Mouse (Mus musculus): Measurements from ENCODE around the gene Src.
A peak's percentile ranks its signal among the peaks of the same experiment; 100 is the strongest.

Gene Src

DNA sequence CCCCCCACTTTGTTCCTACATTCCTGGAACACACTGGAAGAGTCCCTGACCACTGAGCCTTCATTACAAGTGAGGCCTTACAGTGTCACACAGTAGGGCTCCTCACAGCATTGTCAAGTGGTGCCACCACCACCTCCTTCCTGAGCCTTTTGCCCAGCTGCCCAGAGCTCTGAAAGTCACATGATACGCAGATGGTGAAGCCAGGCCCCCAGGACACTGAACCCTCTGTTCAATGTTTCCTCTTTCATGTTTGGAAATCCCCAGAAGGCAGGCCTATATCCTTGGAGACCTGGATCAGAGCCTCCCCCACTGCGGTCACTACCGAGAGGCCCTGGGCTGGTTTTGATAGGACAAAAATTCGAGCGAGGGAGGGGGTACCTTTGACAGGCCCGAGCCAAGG lies 1.0 kb upstream of the Src start:
- no peak for DNase-seq

DNA sequence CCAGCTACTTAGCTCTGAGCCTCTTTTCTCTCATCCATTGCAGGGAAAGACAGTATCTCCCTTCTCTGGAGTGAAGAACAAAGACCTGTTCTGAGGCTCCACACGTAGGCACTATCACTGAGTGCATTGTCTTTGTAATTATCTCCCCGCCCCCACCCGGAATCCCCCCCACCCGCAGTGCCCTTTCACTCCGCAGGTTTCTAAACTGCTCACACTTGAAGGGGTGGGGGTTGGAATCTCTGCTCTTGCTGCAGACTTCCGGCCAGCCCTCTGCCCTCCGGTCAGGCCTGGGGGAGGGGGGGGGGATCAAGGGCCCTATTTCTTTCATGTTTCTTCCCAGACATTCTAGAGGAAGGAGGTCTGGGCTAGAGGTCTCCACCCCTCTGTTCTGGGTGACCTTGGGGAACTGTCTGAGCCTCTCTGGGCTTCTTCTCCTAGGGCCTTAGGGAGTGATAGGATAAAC lies 396 bp downstream of the Src start:
- DNase-seq: no peak

DNA sequence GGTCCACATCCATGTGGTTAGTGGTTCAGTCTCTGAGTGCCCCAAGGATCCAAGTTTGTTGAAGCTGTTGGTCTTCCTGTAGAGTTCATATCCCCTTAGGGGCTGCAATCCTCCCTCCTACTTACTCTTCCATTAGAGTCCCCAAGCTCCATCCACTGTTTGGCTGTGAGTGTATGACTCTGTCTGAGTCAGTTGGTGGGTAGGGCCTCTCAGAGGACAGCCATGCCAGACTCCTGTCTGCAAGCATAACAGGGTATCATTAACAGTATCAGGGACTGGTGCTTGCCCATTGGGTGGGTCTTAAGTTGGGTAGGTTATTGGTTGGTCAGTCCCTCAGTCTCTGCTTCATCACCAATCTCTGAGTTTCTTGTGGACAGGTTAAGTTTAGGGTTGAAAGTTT lies 1.3 kb downstream of the Src start:
- no peak for DNase-seq

DNA sequence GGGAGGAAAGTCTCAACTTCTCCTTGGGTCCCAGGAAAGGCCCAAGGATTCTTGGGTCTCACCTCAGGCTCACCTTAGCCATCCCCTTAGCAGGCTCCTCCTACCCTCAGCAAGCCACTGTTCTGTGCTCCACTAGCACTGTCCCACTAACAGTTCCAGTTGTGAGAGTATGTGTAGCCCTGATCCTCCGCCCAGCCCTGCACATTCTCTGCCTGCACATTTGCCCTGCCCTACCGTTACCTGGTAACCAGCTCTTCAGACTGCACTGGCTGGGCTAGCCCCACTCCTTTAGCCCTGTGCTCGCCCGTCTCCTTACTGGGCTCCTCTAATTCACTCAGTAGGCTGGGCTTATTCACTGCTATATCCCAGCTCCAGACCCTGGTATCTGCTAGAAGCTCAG lies 2.2 kb downstream of the Src start:
- DNase-seq: no peak

DNA sequence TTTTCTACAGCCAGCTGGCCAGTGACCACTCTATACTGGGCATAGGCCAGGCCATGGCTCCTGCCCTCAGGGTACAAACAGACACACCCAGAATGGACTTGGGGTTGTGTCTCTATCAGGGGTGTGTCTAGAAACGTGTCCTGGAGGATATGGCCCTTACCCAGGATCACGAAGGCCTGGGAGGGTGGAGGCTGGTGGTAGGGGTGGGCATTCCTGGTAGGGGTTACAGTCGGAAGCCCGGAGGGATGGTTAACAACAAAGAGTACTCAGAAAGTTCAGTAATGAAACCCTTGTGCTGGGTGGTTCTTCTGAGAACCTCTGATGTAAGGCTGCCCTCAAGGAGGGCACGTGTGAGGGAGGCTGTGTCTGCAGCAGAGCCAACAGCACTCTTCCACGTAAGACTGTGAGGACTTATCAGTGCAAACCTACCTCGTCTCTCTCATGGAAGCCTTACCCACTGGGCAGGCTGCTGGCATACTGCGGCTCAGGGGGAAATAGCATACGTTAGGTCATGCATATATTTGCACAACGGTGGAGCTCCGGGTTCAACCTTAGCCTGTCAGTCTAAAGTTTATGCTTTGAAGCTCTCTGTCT lies 3.9 kb downstream of the Src start:
- no peak for DNase-seq

DNA sequence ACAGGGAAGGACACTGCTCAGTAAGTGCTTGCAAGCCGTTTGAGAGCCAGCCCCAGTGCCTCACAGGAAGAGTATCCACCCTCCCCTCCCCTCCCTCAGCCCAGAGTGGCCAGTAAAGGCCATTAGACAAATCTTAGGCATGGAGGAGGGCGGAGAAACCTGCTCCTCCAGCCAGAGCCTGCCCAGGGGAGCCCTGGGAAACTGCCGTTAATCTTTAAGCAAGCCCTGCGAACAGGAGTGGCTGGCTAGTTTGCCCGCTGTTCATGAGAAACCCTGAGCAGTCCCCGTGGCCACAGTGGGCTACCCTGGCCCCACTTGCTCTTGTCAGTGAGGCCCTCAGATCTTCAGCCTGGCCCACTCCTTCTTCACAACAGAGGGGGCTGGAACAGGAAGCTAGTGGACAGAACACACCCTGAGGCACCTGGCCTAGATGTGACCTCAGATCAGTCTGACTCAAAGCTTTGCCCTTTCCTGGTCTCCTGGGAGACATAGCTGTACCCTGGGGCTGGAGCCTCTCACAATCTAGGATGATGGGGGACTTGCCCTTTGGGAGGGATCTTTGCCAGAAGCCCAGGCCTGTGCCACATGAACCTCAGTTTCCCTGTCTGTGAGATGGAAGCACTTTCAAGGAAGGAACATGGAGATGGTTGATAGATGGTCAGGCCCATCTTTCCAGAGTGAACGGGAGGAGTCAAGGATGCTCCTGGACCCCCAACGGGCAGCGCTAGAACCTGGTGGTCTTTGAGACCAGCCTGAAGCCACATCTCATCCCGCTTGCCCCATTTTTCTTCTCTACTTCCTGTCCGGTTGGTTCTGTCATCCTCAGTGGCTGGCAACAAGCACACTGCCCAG lies 4.8 kb downstream of the Src start:
- peak; percentile 60 for DNase-seq

DNA sequence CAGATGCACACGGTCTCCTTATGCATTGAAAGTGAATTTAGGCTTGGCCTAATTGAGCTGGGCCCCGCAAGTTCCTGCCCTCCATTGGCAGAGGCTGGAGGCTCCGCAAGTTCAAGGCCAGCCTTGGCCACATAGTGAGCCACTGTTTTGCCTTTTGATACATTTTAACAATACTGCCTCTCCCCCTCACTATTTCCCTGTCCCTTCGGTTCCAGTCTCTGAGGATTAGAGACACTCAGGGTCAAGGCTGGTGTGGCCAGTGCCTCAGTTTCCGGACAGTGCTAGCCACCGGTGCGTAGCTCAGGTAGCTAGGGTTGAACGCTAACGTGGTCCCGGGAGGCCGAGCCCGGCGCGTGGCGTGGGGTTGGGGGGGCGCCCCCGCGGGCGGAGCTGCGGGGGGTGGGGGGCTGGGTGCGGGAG lies 5.5 kb downstream of the Src start:
- DNase-seq: no peak

DNA sequence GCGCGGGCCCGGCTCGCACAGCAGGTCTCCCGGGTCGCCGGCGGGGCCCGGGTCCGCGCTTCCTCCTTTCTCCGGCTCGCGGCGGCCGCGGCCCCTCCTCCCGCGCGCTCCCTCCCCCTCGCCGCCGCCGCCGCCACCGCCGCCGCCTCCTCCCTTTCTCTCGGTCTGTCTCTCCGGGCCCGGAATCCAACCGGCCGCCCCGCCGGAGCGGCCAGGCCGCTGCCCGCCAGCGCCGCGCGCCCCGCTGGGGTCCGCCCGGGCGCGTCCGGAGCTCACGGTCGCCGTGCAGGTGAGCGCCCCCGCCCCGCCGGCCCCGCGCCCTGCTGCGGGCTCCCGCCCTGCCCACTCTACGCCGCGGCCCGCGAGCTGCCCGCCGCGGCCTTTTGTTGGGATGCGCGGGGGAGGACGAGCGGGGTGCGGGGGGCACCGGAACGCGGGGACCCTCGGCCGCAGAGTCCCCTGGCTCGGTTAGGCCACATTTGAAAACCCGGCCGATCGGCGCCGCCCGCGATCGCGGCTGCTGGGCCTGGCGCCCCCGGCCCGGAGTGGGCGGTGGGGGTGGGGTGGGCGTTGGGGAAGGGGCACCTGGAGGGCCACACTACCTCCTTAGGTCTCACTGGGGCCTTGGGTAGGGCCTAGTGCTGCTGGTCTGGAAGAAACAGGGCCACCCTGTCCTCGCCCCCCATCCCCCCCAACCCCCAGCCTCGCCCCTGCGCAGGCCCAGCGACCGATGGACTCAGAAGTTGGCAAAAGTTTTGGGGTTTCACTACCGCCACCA lies 6.1 kb downstream of the Src start:
- DNase-seq: peak; percentile 62

DNA sequence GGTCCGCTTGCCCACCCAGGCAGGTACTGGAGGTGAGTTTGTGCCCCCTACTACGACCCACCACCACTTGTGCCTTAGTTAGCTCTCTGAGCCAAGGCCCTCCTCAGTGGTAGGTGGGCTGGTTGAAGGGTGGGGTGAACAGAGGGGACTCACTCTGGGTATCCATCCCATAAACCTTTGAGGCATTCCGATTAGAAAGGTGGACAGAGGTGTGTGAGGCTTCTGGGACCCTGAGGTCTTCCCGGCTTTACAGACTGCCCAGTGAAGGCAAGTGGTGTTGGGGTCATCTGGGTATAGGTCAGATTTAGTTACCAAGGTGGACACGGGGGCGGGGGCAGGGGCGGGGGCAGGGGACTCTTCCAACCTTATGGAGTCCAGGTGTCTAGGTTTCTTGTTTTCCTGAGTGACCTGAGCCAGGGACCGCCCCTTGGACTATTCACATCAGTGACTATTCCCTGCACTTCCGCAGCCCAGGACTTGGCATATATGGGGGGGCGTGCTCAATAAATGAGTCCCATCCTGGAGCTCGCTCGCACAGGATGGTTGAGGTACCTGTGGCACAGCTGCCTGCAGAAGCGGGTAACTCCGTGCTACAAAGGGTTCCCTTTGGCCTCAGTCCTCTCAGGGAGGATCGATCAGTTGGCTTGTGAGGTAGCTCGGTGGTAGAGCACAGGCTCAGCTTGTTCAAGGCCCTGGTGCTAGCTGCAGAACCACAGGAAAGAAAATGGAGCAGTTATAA lies 6.8 kb downstream of the Src start:
- no peak for DNase-seq

DNA sequence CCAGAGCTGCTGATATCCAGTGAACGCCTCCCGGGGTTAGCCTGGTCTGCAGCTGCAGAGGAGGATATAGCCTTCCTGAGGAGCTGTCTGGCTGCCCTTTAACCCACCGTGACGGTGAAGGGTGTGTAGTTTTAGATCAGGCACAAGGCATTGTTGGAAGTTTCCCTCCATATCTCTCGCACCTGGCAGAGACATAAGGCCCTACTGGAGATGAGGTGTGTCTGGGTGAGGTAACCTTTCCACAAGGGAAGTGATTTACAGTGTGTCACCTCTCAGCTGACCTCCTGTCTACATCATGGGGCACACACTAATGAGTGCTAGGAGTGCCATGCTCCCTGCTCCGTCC lies 7.4 kb downstream of the Src start:
- DNase-seq: no peak

DNA sequence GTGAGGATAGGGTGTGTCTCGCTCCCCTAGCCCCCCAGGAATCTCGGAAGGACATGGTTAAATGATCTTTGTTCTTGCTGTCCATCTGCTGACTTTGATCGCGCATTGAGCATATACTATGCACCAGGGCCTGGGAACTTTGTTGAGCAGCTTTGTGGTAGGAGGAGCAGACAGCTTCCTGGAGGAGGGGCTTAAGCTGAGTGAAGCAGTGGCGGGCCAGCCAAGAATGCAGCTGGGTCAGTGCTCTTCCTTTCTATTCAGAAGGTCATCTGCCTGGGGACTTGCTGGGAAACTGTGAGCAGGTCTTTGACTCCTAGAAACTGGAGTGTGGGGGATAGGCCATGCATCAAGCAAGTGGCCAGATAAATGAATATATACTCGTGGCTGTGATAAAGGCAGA lies 7.9 kb downstream of the Src start:
- DNase-seq: no peak

DNA sequence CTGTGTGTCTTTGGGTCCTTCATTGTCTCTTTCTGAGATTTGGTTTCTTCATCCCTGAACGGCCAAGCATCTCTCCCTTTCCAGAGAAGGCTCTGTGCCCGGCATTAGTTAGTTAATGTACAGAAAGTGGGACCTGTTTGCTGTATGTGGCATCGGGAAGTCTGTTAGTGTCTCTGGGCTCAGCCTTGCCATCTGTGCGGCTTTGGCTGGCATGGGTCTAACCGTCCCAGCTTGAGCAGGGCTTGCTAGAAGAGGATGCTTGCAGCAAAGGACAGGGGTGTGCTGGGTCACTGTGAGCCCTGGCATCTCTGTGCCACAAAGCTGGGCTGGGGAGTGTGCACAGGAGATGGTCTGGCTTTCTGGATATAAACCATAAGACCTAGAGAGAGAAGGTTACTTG lies 8.9 kb downstream of the Src start:
- DNase-seq: no peak

DNA sequence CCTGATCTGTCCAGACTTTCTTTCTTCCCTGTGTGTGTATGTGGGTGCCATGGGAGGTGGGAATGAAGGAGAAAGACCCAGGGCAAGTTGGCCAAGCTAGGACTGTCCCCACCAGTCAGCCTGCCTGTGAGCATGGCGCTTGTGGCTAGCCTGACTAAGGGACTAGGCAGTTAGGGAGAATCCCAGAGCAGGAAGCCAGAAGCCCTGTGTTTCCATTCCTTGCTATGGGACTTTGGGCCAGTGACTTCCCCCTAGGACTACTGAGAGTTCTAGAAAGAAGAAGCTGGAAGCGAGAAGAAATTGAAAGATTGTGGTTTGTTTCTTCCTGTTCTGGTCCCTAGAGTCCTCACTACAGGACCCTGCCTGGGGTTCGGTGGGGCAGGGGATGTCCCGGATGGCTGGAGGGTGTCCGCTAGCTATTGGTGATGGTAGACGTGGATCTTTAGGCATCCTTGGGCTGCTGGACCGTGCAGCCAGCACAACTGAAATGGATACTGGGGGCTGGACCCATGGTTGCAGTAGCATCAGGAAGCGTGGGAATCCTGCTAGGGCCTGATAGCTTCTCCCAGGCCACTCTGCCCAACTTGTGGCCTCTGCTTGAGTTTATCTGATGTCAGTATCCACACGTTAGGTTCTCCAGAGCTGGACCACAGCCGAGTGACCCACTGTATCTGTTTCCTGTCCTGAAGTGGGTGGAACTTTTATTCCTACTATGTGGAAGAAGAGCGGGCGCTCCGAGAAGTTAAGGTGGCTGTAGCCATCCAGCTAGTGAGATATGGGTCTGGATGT lies 10.3 kb downstream of the Src start:
- DNase-seq: no peak

DNA sequence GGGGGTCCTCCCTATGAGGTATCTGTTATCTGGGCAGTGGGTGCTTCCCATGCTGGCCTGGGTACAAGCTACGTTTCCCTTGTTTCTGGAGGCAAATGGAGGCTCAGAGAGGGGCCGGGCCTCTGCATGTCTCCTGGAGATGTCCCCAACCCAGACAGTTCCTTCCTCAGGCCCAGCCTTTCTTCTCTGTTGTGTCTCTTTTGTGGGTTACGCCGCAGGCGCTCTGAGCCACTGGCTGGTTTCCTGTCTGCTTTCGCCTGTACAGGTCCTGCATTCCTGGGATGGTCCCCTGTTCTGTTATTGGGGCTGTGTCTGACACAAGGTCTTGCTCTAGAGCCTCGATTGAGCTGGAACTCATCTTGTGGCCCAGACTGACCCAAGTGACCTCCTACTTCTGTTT lies 11.5 kb downstream of the Src start:
- DNase-seq: no peak

DNA sequence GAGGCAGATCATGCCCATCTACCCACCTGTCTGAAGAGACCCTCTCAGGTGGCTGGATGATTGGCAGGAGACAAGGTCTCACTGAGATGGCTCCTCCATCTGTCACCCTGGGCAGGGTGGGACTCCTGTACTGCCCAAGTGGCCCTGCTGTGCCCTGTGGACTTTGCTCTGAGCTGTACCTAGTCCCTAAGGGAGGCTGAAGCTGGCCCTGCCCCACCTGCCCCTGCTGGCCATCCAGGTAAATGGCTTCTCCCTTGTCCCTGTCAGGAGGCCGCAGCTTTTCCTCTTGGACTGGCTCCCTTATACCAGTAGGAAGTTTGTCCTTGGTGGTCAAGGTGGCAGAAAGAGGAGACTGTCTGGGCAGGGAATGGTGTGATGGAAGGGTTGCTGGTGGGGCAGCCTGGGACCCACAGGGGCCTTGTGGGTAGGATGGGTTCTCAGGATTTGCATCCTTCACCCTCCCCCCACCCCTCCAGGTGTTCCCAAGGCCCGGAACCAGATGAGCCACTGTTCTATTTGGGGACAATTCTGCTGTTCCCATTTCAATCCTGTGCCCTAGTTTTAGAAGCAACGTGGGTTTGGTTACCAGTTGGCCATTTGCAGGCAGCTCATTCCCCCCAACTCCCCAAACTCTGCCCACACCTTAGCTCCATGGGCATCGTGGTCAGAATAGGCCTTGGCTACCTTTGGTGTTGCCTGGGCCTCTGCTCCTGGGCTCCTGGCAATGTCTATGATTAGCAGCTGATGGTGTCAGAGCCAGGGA lies 12.6 kb downstream of the Src start:
- DNase-seq: no peak

DNA sequence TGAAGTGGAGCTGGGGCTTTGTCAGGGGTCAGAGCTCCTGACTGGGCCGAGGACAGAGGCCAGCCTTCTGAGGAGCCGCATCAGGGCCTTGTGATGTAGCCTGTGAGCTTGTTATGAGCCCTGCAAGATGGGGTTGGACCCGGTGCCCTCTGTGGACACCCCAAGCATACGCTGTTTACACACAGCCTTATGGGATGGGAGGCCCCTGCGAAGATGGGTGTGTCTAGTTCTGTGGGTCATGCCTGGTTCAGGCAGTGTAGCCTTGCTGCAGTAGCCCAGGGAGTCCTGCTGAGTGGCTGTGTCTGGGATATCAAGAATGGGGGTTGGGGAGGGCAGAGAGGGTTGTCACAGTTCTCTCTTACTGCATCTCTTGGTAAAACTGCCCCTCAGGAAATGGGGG lies 13.7 kb downstream of the Src start:
- DNase-seq: no peak

DNA sequence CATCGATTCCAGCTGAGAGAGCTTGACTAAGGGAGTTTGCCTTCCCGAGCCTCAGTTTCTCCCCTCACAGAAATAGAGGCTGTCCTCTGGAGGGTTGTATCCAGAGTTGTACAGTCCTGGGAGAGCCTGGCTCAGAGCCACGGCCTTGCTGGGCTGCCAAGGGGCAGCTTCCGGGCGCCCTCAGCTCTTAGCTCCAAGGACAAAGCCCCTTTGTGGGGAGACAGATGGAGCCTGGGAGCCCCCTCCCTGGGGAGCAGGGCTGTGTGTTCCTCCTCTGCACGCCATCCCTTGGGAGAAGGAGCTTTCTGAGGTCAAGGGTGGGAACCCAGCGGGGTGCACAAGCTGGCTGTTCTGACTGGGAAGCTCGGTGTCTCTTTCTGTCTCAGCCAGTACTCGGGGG lies 14.2 kb downstream of the Src start:
- no peak for DNase-seq

DNA sequence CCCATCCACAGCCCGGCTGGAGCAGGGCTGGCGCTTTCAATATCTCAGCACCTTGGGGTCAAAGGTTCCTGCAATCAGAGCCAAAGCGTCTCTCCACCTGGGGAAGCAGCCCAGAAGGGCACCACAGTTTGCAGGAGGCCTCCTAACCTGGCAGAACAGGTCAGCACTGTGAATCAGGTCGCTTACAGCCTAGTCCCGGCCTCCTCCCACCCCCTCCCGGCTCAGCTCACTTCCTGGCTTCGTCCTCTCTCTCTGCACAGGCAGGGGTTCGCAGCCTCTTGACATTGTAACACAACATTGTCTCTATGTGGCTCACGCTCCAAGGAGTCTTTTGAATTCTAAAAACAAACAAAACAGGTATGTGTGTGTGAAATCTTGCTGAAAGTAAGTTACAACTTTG lies 15.8 kb downstream of the Src start:
- no peak for DNase-seq

DNA sequence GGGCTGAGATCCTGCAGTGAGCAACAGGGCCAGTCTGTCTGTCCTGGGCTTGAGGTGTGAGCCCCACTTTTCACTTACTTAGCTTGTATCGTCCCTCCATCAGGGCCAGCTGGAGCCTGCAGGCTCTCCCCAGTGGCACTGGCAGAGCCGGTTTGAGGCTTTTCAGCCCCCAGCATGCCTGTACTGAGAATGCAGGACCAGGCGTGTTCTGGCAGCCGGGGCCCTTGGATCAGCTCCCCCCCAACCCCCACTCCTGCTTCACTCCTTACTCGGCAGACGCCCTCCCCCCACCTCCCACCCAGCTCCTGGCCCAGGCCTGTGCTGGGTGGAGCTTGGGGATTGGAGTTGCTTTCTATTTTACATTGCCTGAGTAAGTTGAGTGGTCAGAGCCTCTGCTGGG lies 16.3 kb downstream of the Src start:
- DNase-seq: peak; percentile 57

DNA sequence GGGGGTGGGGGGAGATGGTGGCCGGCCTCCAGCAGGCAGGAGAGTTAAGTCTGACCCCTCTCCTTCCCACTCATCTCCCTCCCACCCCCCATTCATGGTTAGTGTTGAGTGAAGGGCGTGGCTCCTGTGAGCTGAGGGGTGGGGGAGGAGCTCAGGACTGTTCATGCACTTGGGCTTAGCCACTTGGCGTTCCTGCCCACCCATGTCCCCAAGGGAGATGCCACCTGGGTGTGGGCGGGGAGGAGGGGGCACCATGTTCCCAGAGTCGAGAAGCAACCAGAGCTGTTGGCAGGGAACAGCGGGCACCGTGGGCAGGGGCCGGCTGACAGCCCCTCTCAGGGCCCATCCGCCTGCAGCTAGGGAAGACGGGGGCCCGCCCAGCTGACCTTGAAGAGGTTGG lies 18.3 kb downstream of the Src start:
- DNase-seq: no peak

DNA sequence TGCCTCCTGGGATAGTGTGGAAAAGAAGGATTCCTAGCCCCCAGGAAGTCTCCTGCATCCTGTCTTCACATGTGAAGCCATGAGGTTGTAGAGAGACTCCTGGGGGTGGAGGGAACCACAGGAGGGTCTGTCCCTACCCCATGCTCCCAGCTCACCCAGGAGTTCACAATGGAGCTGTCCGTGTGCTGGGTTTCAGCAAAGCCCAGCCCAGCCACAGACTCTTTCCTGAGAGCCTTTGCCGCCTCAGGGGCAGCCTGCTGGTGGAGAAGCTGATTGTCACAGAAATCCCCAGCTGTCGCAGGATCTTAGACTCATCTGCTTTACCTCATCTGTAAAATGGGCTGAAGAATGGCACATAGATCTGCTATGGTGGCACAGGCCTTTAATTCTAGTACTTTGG lies 18.9 kb downstream of the Src start:
- DNase-seq: no peak

DNA sequence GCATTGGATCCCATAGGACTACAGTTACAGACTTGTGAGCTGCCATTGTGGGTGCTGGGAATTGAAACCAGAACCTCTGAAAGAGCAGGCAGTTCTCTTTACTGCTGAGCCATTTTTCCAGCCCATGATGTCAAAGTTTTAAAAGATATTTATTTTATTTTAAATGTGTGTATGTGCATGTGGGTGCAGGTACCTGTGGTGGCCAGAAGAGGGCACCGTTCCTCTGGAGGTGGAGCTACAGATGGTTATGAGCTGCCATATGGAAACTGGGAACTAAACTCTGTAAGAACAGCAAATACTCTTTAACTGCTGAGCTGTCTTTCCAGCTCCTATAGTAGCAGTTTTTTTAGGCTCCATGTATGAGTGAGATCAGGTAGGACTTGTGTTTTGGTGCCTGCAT lies 23.1 kb downstream of the Src start:
- no peak for DNase-seq

Data from lung, postnatal 14 days (tissue).